Mouse (Mus musculus) embryonic facial prominence, embryonic 12.5 days (tissue): ENCODE results near the gene Agl. TPM values are rescaled to one million over a fixed set of nuclear protein-coding genes. Genes with fewer than 3 reads are reported as not detected.

Experiments used
- ATAC-seq: fragments of 200-750 bp; cut with Nextera tagmentation; 2 replicates; pipeline ENCODE4 v1.8.0; 2017; ENCODE audit not compliant: insufficient number of reproducible peaks, insufficient read depth, low FRiP score, low TSS enrichment
- H3K27ac ChIP-seq: fragments of 300-500 bp; sonication (generic); 2 replicates; pipeline ENCODE4 v1.5.1; 2016; ENCODE audit warnings: mild to moderate bottlenecking
- H3K27me3 ChIP-seq: fragments of 300-500 bp; sonication (generic); 2 replicates; pipeline ENCODE4 v1.6.1; 2016; ENCODE audit warnings: mild to moderate bottlenecking, moderate library complexity
- H3K36me3 ChIP-seq: fragments of 300-500 bp; sonication (generic); 2 replicates; pipeline ENCODE4 v1.6.1; 2016; ENCODE audit warnings: mild to moderate bottlenecking
- H3K4me1 ChIP-seq: fragments of 300-500 bp; sonication (generic); 2 replicates; pipeline ENCODE4 v1.6.1; 2016
- H3K4me2 ChIP-seq: fragments of 300-500 bp; sonication (generic); replicated peaks from 2 replicates; pipeline ENCODE4 v1.6.1; 2016; ENCODE audit warnings: mild to moderate bottlenecking, moderate library complexity
- H3K4me3 ChIP-seq: fragments of 300-500 bp; sonication (generic); 2 replicates; pipeline ENCODE4 v1.5.1; 2016; ENCODE audit warnings: mild to moderate bottlenecking
- H3K9ac ChIP-seq: fragments of 300-500 bp; sonication (generic); 2 replicates; pipeline ENCODE4 v1.6.1; 2016; ENCODE audit warnings: mild to moderate bottlenecking, moderate library complexity
- H3K9me3 ChIP-seq: fragments of 300-500 bp; sonication (generic); 2 replicates; pipeline ENCODE4 v1.6.1; 2016; ENCODE audit warnings: mild to moderate bottlenecking, moderate library complexity
- WGBS: fragments of 180-500 bp; shearing (Covaris S2); methylation state at CpG from one replicate; pipeline ENCODE4 v1.1.7; 2016; 5-methylcytosine and 5-hydroxymethylcytosine counted together
- polyA plus RNA-seq: library from polyadenylated mRNA; unstranded; fragments of >200 nt; fragmentation: Nextera tagmentation; extraction: Ambion mirVana; gene quantifications from 2 replicates; pipeline ENCODE4 v1.2.1, GENCODE M21; 2016

The Agl gene
- polyA plus RNA-seq, 1 experiment from 2014 or later = 17.2 TPM

DNA sequence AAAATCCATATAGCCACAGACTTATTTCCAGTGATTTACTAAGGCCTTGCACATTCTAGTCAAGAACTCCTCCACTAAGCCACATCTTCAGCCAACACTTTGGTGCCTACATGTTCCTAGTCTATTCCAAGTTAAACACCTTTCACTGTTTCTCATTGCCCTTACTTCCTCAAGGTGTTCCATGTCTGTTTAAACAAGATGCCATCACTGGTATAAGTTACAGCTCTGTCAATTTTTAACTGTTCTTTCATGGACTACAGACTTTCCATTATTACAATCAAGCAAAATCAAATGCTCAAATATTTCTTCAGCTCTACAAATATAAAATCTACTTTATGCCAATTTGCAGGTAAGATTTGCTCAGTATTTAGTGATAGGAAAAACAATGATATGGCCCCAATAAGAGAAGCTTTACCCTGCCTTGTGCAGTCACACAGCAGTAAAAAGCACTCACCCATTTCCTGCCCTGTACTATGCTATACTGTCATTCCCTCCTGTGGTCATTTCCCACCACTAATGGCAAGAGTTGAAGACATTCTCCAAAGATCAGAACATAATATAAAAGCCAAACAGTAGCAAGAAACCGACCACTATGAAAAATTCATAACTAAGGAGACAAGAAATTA is 105.2 kb downstream of the Agl start:
- Histone ChIP-seq H3K36me3 (no peaks in the 10 kb centered on the region), H3K9me3 (no peaks in the 10 kb centered on the region), H3K27me3 (no peaks in the 10 kb centered on the region), H3K9ac (no peak overlapping the region), H3K4me3 (no peak overlapping the region), H3K4me2 (no peak overlapping the region), H3K4me1 (no peaks in the 10 kb centered on the region), H3K27ac (no peak overlapping the region)
- WGBS = 86% methylated on average over 1 of the region's 1 CpGs
- ATAC-seq = no peak

DNA sequence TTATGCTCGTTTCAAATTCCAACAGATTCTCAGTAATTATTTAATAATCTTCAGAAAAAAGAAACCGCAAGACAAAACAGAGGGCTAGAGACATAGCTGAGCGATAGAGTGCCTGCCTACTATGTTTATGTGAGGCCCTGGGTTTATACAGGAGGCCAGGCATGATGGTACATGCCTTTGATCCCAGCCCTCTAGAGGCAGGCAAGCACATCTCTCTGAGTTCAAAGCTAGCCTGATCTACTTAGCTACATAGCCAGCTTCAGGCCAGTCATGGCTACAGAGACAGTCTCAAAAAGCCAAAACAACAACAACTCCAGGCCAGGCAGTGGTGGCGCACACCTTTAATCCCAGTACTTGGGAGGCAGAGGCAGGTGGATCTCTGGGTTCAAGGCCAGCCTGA is 106.4 kb downstream of the Agl start:
- H3K36me3 ChIP-seq = no peaks in the 10 kb centered on the region
- H3K4me1 ChIP-seq = no peaks in the 10 kb centered on the region
- H3K9me3 ChIP-seq = no peaks in the 10 kb centered on the region
- 95% methylated on average over 4 of the region's 4 CpGs for WGBS
- no peaks in the 10 kb centered on the region for H3K27me3 ChIP-seq
- no peak overlapping the region for H3K9ac ChIP-seq
- no peak for ATAC-seq
- H3K4me2 ChIP-seq = no peak overlapping the region
- no peak overlapping the region for H3K4me3 ChIP-seq
- no peak overlapping the region for H3K27ac ChIP-seq

DNA sequence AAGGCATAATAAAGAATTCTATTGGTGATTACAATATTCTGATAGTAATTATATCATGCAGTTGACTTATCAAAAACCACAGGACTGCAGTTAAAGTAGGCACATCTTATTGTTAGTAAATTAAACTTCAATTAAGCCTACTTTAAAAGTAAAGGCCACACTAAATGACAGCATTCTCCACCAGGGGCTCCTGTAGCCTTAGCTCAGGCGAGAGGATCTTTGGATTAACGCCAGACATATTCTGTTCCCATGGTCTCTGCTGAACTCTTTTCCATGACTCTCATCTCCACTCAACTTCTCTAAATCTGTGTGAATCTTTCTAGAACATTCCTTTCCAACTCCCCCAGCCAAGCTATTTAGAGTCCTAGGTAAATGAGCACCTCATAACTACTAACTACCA is 109.2 kb downstream of the Agl start:
- no peaks in the 10 kb centered on the region for H3K9me3 ChIP-seq
- no peak overlapping the region for H3K27ac ChIP-seq
- no peak overlapping the region for H3K4me2 ChIP-seq
- H3K9ac ChIP-seq = no peak overlapping the region
- no peaks in the 10 kb centered on the region for H3K36me3 ChIP-seq
- no peaks in the 10 kb centered on the region for H3K27me3 ChIP-seq
- 70% methylated on average over 2 of the region's 2 CpGs for WGBS
- no peak overlapping the region for H3K4me3 ChIP-seq
- H3K4me1 ChIP-seq = no peaks in the 10 kb centered on the region
- ATAC-seq = no peak

DNA sequence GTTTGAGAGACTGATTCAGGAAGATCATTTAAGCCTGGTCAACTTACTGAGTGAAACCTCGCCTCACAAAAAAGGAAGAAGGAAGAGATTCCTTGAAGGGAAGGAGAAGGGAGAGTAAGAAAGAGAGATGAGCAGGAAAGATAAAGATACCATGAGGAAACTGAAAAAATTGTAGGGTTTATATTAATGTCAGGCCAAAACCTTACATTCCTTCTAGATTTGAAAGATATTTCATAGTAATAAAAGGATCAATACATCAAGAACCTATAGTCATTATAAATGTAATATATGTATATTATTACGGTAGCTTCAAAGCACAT is 112.3 kb downstream of the Agl start:
- no peak overlapping the region for H3K4me2 ChIP-seq
- H3K4me3 ChIP-seq = no peak overlapping the region
- peaks cover 7% of the 10 kb centered on the region for H3K36me3 ChIP-seq
- no peak overlapping the region for H3K9ac ChIP-seq
- H3K27ac ChIP-seq = no peak overlapping the region
- WGBS = 80% methylated on average over 2 of the region's 2 CpGs
- no peaks in the 10 kb centered on the region for H3K9me3 ChIP-seq
- H3K4me1 ChIP-seq = no peaks in the 10 kb centered on the region
- H3K27me3 ChIP-seq = no peaks in the 10 kb centered on the region
- no peak for ATAC-seq

DNA sequence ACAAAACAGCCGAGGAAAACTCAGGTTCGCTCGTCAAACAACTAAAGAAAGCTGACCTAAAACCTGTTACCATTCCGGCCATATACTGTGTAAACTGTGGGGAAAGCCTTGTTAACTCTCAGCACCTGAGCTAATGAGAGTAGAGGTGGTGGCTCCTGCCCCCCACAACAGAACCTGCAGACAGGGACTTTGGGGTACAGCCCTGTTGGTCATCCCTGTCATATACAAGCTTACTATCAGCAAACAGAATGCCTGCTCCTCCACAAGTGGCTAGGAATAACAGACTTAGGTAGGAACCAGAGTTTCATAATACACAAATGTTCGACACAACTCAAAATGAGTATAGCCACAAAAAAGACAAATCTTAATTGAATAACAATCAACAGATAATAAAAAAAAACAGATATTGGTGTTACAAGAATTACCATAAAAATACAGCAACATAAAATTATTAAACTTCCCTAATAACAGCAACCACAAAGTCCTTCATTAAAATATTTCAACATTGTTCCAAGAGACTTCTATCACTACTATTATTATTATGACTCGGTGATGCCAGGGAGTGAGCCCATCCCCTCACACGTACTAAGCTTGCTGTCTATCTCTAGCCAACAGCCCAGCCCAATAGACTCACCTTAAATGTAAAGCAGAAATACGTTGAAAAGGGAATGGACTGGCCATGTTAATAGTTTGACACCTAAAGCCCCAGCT is 112.9 kb downstream of the Agl start:
- 86% methylated on average over 8 of the region's 8 CpGs for WGBS
- Histone ChIP-seq H3K9ac (no peak overlapping the region), H3K27me3 (no peaks in the 10 kb centered on the region), H3K4me3 (no peak overlapping the region), H3K36me3 (peaks cover 7% of the 10 kb centered on the region), H3K4me1 (no peaks in the 10 kb centered on the region), H3K4me2 (no peak overlapping the region), H3K27ac (no peak overlapping the region), H3K9me3 (no peaks in the 10 kb centered on the region)
- ATAC-seq = no peak

DNA sequence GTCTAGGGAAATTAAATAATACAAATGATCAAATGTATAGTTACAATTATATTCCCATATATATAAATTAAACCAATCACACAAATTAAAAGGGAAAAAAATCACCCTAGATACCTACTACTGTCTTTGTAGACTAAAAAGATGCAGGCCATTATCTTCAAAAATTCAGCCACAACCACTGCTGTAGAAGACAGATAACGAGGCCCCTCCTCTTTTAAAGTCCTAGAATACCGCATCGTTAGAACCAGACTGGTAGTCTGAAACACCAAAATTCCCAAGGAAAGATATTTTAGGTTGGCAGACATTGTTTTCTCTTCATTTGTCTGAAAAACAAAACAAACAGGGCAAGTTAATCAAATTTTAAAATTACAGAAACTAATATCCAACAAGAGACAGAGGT is 113.7 kb downstream of the Agl start:
- no peak overlapping the region for H3K4me2 ChIP-seq
- ATAC-seq = no peak
- 89% methylated on average over 3 of the region's 3 CpGs for WGBS

More for the DNA sequence above, 113.7 kb downstream of the Agl start:
- H3K4me1 ChIP-seq = no peaks in the 10 kb centered on the region
- H3K9ac ChIP-seq = no peak overlapping the region
- H3K27me3 ChIP-seq = no peaks in the 10 kb centered on the region
- no peaks in the 10 kb centered on the region for H3K9me3 ChIP-seq
- no peak overlapping the region for H3K27ac ChIP-seq
- peaks cover 7% of the 10 kb centered on the region for H3K36me3 ChIP-seq
- H3K4me3 ChIP-seq = no peak overlapping the region

Other genes with a start within 250 kb of the Agl start
- gene Lrrc39, start 245.2 kb downstream of the Agl start, polyA plus RNA-seq = 0.69 and 0.74 TPM in 2 replicates
- 30.1 and 30.9 TPM in 2 replicates for gene Sass6, start 213.2 kb downstream of the Agl start, polyA plus RNA-seq
- 37.1 and 39.4 TPM in 2 replicates for gene Trmt13, start 193.6 kb downstream of the Agl start, polyA plus RNA-seq
- gene Mfsd14a, start 145.5 kb downstream of the Agl start, polyA plus RNA-seq = 83.7 and 89.3 TPM in 2 replicates
- gene Gm43191, start 126.9 kb downstream of the Agl start, polyA plus RNA-seq = not detected in 2 replicates
- gene Slc35a3, start 95.3 kb downstream of the Agl start, polyA plus RNA-seq = 10.8 and 12.1 TPM in 2 replicates
- gene Frrs1, start 51.3 kb upstream of the Agl start, polyA plus RNA-seq = 11.1 and 11.7 TPM in 2 replicates
- not detected in 2 replicates for gene 4930455H04Rik, start 160.1 kb upstream of the Agl start, polyA plus RNA-seq
- gene Palmd, start 160.8 kb upstream of the Agl start, polyA plus RNA-seq = 6.5 and 7.3 TPM in 2 replicates